Mouse (Mus musculus) frontal cortex, adult 2 months (tissue): ENCODE results near the gene Dvl2. TPM values are rescaled to one million over a fixed set of nuclear protein-coding genes. Genes with fewer than 3 reads are reported as not detected.

Source experiments
- DNase-seq, 2 experiments: peaks; one replicate each; pipeline ENCODE4 v3.0.0; 2022; ENCODE audit warnings: low spot score in 1 of 2; ENCODE audit errors: extremely low spot score in 1 of 2
- polyA plus RNA-seq: library from polyadenylated mRNA; depleted of rRNA; stranded (reverse); fragments of >200 nt; gene quantifications from 2 replicates; pipeline ENCODE4 v1.2.3, GENCODE M21; 2012

Dvl2 gene
- polyA plus RNA-seq, 1 experiment: 35.3 TPM

DNA sequence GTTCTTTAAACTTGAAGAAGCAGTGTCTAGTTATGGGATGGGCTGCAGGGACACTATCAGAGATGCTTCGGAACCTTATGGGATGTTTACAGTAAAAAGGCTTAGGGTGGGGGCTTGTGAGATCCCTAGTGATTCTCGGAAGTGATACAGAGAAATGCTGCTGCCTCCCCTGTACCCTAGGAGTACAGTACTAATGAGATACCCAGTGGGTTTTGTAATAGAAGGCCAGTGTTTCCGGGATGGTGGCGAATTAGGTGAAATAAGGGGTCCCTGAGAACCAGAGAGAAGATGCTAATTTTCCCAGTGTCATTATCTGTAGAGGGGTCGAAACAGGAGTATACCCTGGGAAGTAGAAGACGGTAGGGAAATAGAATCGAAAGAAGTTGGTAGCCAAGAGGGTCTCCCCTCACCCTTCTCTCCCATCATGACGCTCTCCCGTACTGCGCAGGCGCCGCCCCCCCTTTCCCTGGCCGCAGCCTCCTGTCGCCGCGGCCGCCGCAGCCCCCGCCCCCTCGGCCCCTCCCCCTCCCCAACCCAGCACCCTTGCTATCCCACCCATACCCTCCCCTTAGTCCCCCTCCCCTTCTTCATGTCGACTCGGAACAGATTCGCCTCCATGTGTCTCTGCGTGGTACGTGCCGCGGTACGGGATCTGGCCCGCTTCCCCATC lies 23.2 kb downstream of the Dvl2 start:
- DNase-seq: no peak

DNA sequence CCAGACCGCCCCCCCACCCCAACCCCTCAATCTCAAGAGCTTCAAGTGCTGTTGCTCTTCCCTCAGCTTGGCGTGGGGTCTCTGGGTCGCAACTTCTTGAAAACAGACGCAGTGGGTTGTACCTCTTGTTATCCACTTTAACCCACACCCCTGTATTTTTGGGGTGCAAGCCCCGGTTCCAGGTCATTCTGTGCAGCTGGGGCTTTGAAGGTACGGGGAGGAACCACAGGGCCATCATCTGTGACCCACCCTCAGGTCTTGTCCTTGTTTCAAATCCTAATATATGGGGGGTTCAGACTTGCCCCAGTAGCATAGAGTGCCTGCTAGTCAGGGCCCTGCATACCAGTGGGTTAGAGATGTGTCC lies 23.7 kb downstream of the Dvl2 start:
- DNase-seq: no peak

DNA sequence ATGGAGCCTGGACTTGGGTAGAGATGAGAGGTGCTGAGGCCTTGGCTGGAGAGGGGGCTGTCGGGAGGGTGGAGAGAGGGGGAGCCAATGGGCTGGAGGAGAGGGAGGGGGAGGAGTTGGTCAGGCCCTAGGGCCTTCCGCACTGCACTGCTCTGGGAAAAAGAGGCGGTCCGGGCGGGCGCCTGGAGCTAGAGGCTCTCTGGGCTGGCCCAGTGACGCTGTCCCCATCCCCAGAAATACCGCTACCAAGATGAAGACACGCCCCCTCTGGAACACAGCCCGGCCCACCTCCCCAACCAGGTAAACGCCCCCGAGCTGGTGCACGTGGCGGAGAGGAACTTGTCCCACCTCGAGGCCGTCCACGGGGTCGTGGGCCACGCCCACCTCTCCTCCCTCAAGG lies 26.3 kb downstream of the Dvl2 start:
- no peak for DNase-seq

- DNase-seq: peak in 1 of 2 experiments; percentile 53
Observed at GRCm38 (mm10) chr11:70027397-70027796, 27.0 kb downstream of the Dvl2 start.

DNA sequence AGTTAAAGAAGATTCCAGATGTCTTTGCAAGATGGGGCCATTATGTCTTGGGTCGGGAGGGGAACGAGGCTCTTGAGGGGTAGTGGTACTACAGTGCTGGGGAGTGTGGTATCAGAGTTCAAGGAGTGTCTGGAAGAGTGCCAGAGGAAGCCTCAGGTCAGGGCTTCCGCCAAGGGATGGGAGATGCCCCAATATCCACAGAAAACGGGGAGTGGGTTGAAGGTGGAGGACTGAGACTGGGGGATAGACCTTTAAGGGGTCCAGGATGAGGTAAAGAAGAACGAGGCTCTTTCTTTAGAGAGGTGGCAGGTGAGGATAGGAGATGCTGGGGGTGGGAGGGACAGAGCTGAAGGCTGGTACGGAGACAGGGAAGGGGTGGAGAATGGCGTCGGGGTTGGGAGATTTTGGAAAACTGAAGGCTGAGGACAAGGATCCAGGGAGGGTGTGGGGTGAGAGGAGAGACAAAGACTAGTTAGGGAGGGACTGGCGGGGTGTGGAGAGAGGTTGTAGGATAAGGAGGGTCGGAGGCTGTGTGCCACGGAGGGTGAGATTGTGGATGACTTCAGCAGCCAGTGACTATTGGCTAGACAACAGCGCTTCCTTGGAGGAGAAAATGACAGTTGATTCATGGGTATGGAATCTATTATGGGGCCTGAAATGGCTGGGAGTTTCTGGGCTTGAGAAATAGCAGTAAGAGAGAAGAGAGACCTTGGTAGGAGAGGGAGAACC lies 28.2 kb downstream of the Dvl2 start:
- no peak for DNase-seq

DNA sequence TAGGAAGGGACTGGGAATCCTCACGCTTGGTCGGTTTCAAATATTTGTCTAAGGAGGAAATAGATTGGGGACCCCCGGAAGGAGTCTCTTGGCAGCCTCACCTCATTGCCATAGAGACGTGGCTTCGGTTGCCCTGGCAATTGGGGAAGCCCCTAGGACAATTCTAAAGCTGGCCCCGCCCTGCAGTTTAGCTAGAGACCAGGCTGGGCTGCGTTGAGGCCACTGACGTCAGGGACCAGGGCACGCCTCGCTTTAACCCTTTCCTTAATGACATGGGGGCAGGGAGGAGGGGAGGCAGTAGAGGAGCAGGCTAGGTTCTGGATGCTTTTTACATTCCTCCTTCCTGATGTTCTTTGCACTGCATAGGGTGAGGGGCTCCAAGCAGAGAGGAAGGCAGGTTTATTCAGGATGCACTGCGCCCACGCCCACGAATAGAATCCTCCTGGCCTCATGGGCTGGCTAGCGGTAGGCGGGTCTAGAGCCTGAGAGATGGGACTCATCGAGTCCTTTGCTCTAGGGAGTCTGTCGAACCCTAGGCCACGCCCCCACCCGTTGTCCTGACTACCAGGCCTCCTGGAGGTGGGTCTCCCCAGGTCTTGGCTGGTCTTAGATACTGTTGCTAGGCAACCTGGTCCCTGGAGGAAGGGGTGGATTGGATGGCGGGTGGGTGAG lies 28.9 kb downstream of the Dvl2 start:
- peak; percentile 88 to 90 for DNase-seq

GRCm38 (mm10) chr11:70029829-70030550 lies 29.6 kb downstream of the Dvl2 start:
- DNase-seq: no peak

- DNase-seq: no peak
Observed at GRCm38 (mm10) chr11:70030651-70031320, 30.4 kb downstream of the Dvl2 start.

- DNase-seq: no peak
Observed at GRCm38 (mm10) chr11:70031321-70031670, 30.9 kb downstream of the Dvl2 start.

DNA sequence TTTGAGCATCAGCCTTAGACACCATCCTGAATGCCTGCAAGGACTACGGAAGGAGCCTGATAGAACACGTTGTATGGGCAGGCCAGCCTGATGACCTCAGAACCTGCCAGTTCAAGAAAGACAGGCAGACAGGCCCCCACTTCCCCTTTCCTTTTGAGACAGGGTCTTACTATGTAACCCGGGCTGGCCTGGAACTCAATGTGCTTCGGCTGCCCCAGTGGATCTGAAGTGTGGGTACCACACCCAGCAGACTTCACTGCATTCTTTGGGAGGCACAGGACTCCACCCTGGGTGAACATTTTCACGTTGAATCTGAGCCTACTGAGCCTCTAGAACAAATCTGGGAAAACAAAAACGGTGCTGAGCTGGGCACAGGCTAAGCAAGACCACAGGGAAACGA lies 37.8 kb downstream of the Dvl2 start:
- DNase-seq: no peak

DNA sequence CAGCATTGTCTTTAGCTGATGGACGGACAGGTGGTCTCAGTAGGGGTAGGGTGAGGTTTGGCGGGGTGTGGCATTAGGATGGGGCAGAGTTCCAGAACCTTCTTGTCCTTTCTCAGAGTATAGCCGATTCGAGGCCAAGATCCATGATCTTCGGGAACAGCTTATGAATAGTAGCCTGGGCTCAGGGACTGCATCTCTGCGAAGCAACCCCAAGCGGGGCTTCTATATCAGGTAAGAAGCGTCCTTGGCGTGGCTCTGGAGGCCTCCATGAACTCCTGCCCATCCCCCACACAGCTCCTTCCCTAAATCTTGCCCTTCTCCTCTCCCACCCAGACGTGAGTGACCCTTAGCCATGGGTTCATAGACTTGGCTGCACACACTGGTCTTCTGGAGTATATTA lies 39.2 kb downstream of the Dvl2 start:
- no peak for DNase-seq

DNA sequence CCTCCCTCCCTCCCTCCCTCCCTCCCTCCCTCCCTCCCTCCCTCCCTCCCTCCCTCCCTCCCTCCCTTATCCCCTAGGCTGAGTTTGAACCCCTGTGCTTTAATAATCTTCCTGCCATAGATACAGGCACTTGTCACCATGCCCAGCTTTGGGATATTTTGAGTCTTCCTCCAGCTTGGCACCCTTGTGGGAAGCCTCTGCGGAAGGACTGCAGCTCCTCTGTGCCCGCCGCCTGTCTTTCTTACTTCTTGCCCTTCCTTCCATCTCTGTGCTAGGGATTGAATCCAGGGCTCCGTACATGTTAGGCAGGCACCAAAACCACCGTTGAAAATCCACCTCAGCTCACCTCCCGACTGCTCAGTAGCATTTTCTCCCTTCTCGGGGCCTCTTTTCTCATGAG lies 39.8 kb downstream of the Dvl2 start:
- no peak for DNase-seq

DNA sequence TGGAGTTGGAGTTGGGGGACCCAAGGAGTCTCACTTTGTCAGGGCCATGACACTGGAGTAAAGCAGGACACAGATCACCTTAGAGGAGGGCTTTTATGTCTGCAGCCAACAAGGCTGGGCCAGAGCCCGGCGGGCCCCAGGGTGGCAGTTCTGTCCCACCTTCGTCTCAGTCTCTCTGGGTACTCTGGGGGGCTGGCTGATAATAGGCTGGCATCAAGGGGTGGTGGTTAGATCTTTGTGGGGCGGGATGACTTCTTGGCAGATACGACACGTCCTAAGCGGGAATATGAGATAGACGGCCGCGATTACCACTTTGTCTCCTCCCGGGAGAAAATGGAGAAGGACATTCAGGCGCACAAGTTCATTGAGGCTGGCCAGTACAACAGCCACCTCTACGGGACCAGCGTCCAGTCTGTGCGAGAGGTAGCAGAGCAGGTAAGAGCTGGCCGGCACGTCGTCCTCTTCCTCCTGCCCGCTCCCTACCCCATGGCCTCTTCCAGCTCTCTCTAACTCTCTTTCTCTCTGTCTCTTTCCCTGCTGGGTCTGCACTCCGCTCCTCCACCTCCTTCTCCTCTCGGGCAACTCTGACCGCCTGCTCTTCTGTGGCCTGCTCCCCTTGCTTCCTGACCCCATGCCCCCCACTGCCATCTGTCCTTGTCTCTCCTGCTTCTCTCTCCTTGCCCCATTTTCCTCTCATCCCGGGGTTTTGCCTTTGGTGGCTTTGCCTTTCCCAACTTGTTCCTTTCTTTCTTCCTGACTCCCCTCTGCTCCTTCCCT lies 42.1 kb downstream of the Dvl2 start:
- no peak for DNase-seq

DNA sequence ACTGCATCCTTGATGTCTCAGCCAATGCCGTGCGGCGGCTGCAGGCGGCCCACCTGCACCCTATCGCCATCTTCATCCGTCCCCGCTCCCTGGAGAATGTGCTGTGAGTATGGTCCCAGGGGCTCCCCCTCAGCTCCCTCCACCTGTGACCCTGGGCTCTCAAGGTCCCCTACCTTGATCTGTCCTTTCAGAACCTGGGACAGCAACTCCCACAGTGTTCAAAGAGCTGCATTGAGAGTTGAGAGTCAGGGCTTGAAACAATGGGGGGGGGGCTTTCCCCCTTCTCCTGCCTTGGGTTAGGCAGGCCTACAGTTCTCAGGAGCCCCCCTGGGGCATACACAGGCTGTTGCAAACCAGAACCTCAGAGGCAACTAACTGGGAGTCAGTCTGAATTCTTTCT lies 43.3 kb downstream of the Dvl2 start:
- no peak for DNase-seq

DNA sequence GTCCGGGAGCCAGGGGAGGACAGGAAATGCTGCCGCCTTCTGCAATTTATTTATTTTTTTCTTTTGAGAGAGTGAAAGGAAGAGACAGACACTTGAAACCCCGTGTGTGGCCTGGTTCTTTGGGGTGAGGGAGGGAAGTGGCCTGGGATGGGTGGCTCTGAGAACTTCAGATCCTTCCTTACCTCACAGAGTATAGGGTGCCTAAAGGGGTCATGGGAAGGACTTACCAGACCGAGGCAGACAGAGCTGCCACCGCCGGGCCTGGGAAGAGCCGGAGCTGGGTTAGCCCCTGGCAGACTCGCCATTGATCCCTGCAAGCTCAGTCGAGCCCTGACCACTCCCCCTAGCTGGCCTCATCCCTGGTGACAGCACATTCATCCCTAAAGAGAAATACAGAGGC lies 45.0 kb downstream of the Dvl2 start:
- no peak for DNase-seq

DNA sequence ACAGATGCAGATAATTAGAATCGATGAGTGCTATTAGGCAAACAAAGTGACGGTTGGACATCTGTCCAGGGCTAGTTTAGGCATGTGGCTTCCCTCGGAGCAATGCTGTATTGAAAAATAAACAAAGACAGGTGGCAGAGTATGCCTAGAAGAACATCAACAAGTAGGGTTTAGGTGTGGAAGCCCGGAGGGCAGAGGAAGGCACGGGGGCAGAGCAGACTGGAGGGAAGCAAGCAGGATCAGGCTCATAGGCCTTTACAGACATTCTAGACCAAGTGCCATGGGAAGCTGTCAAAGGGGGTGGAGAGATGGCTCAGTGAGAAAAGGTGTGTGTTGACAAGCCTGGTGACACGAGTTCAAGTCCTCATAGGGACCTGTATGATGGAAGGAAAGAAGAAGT lies 49.0 kb downstream of the Dvl2 start:
- DNase-seq: no peak

- DNase-seq: peak in 1 of 2 experiments; percentile 55
Observed at GRCm38 (mm10) chr11:70049816-70050215, 49.4 kb downstream of the Dvl2 start.

DNA sequence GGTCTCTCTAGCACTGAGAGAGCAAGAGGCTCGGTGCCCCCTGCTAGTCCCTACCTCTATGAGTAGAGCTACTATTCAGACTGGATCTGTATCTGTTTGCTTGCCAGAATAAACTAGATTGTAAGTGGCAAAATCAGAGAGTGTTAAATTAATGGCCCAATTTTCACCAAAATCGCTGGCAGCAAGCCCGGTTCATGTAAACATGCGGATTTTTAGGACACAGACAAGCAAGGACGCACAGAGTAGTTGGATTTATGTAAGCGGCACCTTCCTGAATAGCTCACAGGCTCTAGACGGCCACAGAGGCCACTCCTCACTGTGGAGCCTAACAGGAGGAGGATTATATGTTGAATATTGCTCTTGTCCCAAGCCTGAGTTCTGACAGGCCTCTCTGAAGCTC lies 52.8 kb downstream of the Dvl2 start:
- DNase-seq: no peak

GRCm38 (mm10) chr11:70053898-70054570 lies 53.6 kb downstream of the Dvl2 start, which contains the start of gene Asgr1:
Gene Asgr1 (plus strand): TSS chr11:70054085.
- DNase-seq: no peak
